In the genomic region with DNA sequence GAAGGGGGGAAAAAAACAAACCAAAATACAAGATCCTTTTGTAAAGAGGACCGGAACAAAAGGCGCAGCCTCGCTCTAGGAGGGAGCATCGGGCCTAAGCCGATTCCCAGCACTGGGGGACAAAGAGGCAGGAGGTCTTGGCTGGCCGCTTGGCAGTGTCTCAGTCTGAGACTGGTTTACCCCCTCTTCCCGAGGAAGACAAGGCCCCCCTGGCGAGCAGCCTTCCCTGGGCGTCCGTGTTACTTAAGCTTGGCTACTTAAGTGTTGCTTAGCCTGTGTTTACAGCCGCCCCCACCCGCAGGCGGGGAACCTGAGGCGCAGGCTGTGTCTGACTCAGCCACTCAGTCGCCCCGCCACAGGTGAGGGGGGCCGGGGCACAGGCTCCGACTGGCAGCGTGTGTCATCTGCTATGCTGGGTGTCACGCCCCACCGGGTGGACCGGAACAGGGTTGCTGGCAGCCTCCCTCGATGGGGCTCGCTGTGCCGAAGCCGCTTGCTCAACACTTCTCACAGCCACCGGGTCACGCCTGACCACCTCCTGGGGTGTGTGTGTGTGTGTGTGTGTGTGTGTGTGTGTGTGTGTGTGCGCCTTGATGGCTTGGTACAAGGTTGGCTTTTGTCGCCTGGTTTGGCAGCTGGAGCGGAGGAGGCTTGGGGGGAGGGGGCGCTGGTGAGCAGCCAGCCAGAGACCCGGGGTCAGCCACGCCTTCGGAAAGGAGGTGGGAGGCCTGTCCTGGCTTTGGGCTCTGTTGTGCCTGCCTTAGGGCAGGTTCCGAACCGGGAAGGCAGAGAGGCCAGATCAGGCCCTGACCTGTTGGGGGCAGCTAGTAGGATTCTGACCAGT, we compare ENCODE assay signal across 7 mouse cellular contexts. TPM values are rescaled to one million over a fixed set of nuclear protein-coding genes. Genes with fewer than 3 reads are reported as not detected.
DNase-seq lines count a peak whose midpoint lies in the region; ATAC-seq and TF ChIP-seq lines count a peak whose summit lies in the region.

No protein-coding gene starts in this region.

- H3K9ac ChIP-seq in hindbrain, embryonic 16.5 days (ENCODE audit: low read depth, low read length) = peak overlapping the region; percentile 75
- H3K9ac ChIP-seq in limb, embryonic 12.5 days (replicated peaks) = peak overlapping the region; percentile 59
- H3K9ac ChIP-seq in midbrain, embryonic 13.5 days (replicated peaks) = peak overlapping the region; percentile 88

- no peaks in the 10 kb centered on the region for H3K36me3 ChIP-seq in hindbrain, embryonic 16.5 days (ENCODE audit: control insufficient read depth, insufficient read depth, low read length)
- H3K36me3 ChIP-seq in limb, embryonic 12.5 days = no peaks in the 10 kb centered on the region
- no peaks in the 10 kb centered on the region for H3K36me3 ChIP-seq in midbrain, embryonic 13.5 days

- H3K4me1 ChIP-seq in hindbrain, embryonic 16.5 days (ENCODE audit: control insufficient read depth, insufficient read depth, low read depth, low read length) = peaks cover 72% of the 10 kb centered on the region
- H3K4me1 ChIP-seq in limb, embryonic 12.5 days (replicated peaks) = peaks cover 95% of the 10 kb centered on the region
- peaks cover 100% of the 10 kb centered on the region for H3K4me1 ChIP-seq in midbrain, embryonic 13.5 days (replicated peaks)

- peak overlapping the region; percentile 97 for H3K4me2 ChIP-seq in hindbrain, embryonic 16.5 days (ENCODE audit: low read length)
- peak overlapping the region; percentile 99 for H3K4me2 ChIP-seq in limb, embryonic 12.5 days
- peak overlapping the region; percentile 95 for H3K4me2 ChIP-seq in midbrain, embryonic 13.5 days (replicated peaks)

- 2% methylated on average over 37 of the region's 37 CpGs for WGBS in hindbrain, embryonic 16.5 days
- WGBS in limb, embryonic 12.5 days = 2% methylated on average over 37 of the region's 37 CpGs
- under 1% methylated on average over 37 of the region's 37 CpGs for WGBS in midbrain, embryonic 13.5 days

- peak; percentile 42; the same call in 1 of the 2 replicates for ATAC-seq in hindbrain, embryonic 16.5 days
- ATAC-seq in limb, embryonic 12.5 days (ENCODE audit: insufficient number of reproducible peaks, insufficient read depth, low FRiP score, low TSS enrichment, low read depth) = no peak
- peak; percentile 57 for ATAC-seq in midbrain, embryonic 13.5 days

- peak overlapping the region; percentile 97 for H3K27ac ChIP-seq in gastrocnemius, adult 2 months
- H3K27ac ChIP-seq in hindbrain, embryonic 16.5 days (ENCODE audit: low read depth, low read length) = peak overlapping the region; percentile 94
- peak overlapping the region; percentile 90 for H3K27ac ChIP-seq in limb, embryonic 12.5 days
- H3K27ac ChIP-seq in midbrain, embryonic 13.5 days = peak overlapping the region; percentile 99

- H3K27me3 ChIP-seq in hindbrain, embryonic 16.5 days (replicated peaks; ENCODE audit: control insufficient read depth, insufficient read depth, low read length) = no peaks in the 10 kb centered on the region
- H3K27me3 ChIP-seq in limb, embryonic 12.5 days = peaks cover 8% of the 10 kb centered on the region
- no peaks in the 10 kb centered on the region for H3K27me3 ChIP-seq in midbrain, embryonic 13.5 days

- no peak for TF ChIP-seq CTCF in gastrocnemius, adult 2 months (IDR thresholded peaks at IDR 0.05)

- peak overlapping the region; percentile 86 for H3K4me3 ChIP-seq in gastrocnemius, adult 2 months
- peak overlapping the region; percentile 62 for H3K4me3 ChIP-seq in hindbrain, embryonic 16.5 days (ENCODE audit: low read length)
- H3K4me3 ChIP-seq in limb, embryonic 12.5 days (replicated peaks) = peak overlapping the region; percentile 68
- peak overlapping the region; percentile 61 for H3K4me3 ChIP-seq in midbrain, embryonic 13.5 days (replicated peaks)

- intact Hi-C loops in gastrocnemius, adult 2 months (cut with DNase I) = loop anchor here (5.0 kb wide), 3 partner anchors 36 to 171 kb away; no protein-coding TSS in a partner anchor

- H3K9me3 ChIP-seq in hindbrain, embryonic 16.5 days (ENCODE audit: control insufficient read depth, low read length) = no peaks in the 10 kb centered on the region
- no peaks in the 10 kb centered on the region for H3K9me3 ChIP-seq in limb, embryonic 12.5 days
- no peaks in the 10 kb centered on the region for H3K9me3 ChIP-seq in midbrain, embryonic 13.5 days

- DNase-seq in T-cell, adult 2 months (ENCODE audit: low spot score) = peak; percentile 92
- DNase-seq in cerebellum, postnatal 10 days = peak; percentile 84 to 90
- DNase-seq in gastrocnemius, adult 2 months = peak; percentile 95
- DNase-seq in spleen, adult 18-20 months = peak; percentile 84 to 93

RNA-seq across cellular contexts. Expression of gene Gins2, which starts 50.5 kb away (rescaled TPM):
- under 1 TPM; 0.36 to 0.67 TPM for total RNA-seq in gastrocnemius, adult 2 months (2021)
- 20.6 and 22.0 TPM in 2 replicates for polyA plus RNA-seq in hindbrain, embryonic 16.5 days (2015; fragmentation: Nextera tagmentation; extraction: Ambion mirVana)
- polyA plus RNA-seq in limb, embryonic 12.5 days (2016; fragmentation: Nextera tagmentation; extraction: Ambion mirVana) = 111 and 113 TPM in 2 replicates
- polyA plus RNA-seq in midbrain, embryonic 13.5 days (2015; fragmentation: Nextera tagmentation; extraction: Ambion mirVana) = 36.7 and 37.9 TPM in 2 replicates
